Mouse (Mus musculus) adipose tissue, adult 10 weeks (tissue): ENCODE data around the gene Stard10. TPM values are rescaled to one million over a fixed set of nuclear protein-coding genes. Genes with fewer than 3 reads are reported as not detected.

Experiments used
- polyA plus RNA-seq: library from polyadenylated mRNA; stranded (reverse); fragments of 350-450 nt; fragmentation: Illumina TruSeq; extraction: RNeasy Lipid Tissue Mini Kit (QIAGEN cat#74804); gene quantifications from one replicate; pipeline ENCODE4 v1.2.3, GENCODE M21; 2014; ENCODE audit warnings: low read depth, low replicate concordance

Gene Stard10
- polyA plus RNA-seq: 185 TPM

DNA sequence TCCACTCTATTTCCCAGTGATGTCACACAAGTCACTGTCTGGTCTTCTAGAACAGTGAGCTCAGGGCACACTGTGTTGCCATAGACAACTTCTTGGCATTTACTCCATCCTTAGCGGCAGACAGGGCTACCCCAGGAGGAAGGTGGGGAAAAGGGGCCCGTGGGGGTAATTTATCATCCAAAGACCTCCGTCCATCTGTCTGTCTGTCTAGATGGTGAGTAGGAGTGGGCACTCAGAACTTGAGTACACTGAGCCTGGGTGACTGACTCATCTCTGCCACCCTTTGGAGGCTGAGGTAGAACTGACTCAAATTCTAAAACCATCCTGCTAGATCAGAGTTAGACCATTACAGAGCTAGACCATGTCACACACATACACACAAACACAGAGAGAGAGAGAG, at the start of gene Stard10:
TSS of gene Stard10 (plus strand) at position 73 of the 400 bp plus-strand sequence.

DNA sequence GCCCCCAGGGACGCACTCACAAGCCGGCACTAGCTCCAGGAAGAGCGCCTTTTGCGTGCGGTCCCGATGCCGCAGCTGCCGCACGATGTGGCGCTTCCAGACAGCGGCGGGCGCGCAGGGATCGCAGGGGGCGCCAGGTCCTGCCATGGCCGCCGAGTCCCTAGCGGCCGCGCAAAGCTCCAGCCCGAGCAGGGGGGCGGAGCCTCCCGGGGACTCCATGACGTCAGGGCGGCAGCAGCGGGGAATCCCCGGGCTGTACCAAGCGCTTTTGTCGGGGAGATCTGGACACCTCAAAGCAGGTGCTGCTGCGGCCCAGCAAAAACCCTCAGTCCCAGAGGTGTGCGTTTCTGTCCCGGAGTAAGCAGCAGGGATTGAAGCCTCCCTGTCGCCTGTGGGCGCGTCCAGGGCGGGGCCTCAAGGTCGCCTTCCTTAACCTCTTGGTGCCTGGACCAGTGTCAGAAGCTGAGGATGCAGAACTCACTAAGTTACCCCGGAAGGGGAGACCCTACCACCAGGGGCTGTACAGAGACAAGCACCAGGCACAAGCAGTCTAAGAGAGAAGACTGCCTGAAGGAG, 14.9 kb upstream of the Stard10 start, which contains the start of gene Atg16l2:
TSS of gene Atg16l2 (minus strand) at position 371 of the 576 bp plus-strand sequence.

DNA sequence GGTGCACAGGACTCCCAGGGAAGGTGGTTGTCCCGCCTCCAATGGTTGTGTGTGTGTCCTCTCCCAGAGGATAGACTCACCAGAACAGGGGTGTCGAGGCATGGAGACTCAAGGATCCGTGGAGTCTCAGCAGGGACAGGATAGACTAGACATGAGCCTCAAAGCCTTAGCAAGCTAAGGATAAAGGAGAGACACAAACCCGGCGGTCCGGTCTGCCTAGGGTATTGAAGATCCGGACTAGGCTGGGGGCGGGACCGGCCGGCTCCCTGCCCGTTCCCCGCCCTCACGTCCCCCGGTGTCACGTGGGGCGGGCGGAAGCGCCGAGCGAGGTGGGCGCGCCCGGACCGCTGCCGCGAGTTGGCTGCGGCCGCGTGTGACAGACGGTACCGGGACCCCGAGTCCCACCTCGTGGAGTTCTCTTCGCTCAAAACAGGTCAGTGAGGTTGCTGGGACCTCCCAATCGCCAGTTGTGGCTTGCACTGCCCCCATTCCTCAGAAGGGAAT, 30.9 kb downstream of the Stard10 start, which contains the start of gene Arap1:
TSS of gene Arap1 (plus strand) at position 301 of the 504 bp plus-strand sequence.

Other genes with a start within 250 kb of the Stard10 start
- 9.6 TPM for gene Fchsd2, start 224.2 kb upstream of the Stard10 start, polyA plus RNA-seq
- 6.9 TPM for gene Atg16l2, start 14.8 kb upstream of the Stard10 start, polyA plus RNA-seq
- gene Arap1, start 31.0 kb downstream of the Stard10 start, polyA plus RNA-seq: 50.9 TPM
- gene Gm45837, start 93.8 kb downstream of the Stard10 start, polyA plus RNA-seq: not detected
- gene Pde2a, start 104.6 kb downstream of the Stard10 start, polyA plus RNA-seq: 30.8 TPM